In the genomic region with DNA sequence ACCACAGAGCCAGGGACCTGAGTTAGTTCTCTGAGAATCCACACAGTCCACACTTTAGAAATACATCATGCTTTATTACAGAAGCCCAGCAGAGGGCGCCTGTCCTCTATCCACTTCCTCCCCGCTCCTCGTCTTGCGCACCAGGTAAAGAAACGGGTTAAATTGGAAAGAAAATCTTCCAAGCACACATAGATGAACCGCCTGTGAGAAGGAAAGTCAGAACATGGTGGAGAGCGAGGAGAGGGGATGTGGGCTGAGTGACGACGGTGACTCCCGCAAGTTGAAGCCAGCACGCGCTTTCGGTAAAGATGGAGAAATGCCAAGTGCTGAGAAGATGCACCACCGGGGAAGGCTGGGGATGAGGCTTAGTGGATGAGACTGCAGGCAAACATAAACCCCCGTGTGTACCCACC, we compare ENCODE assay signal across 9 mouse cellular contexts. TPM values are rescaled to one million over a fixed set of nuclear protein-coding genes. Genes with fewer than 3 reads are reported as not detected.
DNase-seq lines count a peak whose midpoint lies in the region; ATAC-seq lines count a peak whose summit lies in the region.
"Had no signal": no experiment of that assay in that cellular context is flagged by ENCODE, and none has a peak within 500 bp of the region (broad histone marks: within the 10 kb centered on the region; RNA-seq: fewer than 3 reads in every experiment).

No protein-coding gene starts in this region.

- 3% methylated on average over 15 of the region's 15 CpGs for WGBS in limb, embryonic 11.5 days
- under 1% methylated on average over 15 of the region's 15 CpGs for WGBS in midbrain, embryonic 15.5 days

- no peaks in the 10 kb centered on the region for H3K9me3 ChIP-seq in limb, embryonic 11.5 days (ENCODE audit: control insufficient read depth, low read length)
- H3K9me3 ChIP-seq in midbrain, embryonic 15.5 days: no peaks in the 10 kb centered on the region

- peak overlapping the region; percentile 16 for H3K4me3 ChIP-seq in limb, embryonic 11.5 days (ENCODE audit: low read depth, low read length)
- H3K4me3 ChIP-seq in midbrain, embryonic 15.5 days: peak overlapping the region; percentile 43
- H3K4me3 ChIP-seq: erythroblast, embryonic 14.5 days had no signal

- H3K36me3 ChIP-seq in limb, embryonic 11.5 days (ENCODE audit: control insufficient read depth, insufficient read depth, low read length): no peaks in the 10 kb centered on the region
- no peaks in the 10 kb centered on the region for H3K36me3 ChIP-seq in midbrain, embryonic 15.5 days (replicated peaks)
- no peaks in the 10 kb centered on the region for H3K36me3 ChIP-seq in splenic B cell, adult 2 months (ENCODE audit: control insufficient read depth, insufficient read depth, low read length, poor library complexity, severe bottlenecking)

- DNase-seq in 3134 (ENCODE audit: extremely low read depth, insufficient read length, low spot score): peak; percentile 58
- peak; percentile 72 for DNase-seq in adrenal gland, adult 2 months
- peak; percentile 59 for DNase-seq in embryo, embryonic 11.5 days (ENCODE audit: low read depth, low spot score)
- DNase-seq in kidney, adult 18-20 months: peak; percentile 74
- DNase-seq in limb, embryonic 11.5 days (ENCODE audit: low spot score): peak; percentile 81
- DNase-seq in splenic B cell, adult 2 months (ENCODE audit: low read depth, low spot score): peak; percentile 73

- ATAC-seq in granulocyte monocyte progenitor cell, adult 5-6 weeks (replicated peaks; ENCODE audit: poor library complexity, severe bottlenecking): peak; percentile 66
- no peak for ATAC-seq in limb, embryonic 11.5 days (ENCODE audit: insufficient number of reproducible peaks, low FRiP score, low TSS enrichment, low read depth)
- ATAC-seq in midbrain, embryonic 15.5 days (replicated peaks): peak; percentile 81

- no peaks in the 10 kb centered on the region for H3K4me1 ChIP-seq in limb, embryonic 11.5 days (ENCODE audit: control insufficient read depth, insufficient read depth, low read length)
- no peaks in the 10 kb centered on the region for H3K4me1 ChIP-seq in midbrain, embryonic 15.5 days

- no peak overlapping the region for H3K9ac ChIP-seq in limb, embryonic 11.5 days (ENCODE audit: low read length)
- peak overlapping the region; percentile 46 for H3K9ac ChIP-seq in midbrain, embryonic 15.5 days

- H3K4me2 ChIP-seq in limb, embryonic 11.5 days (ENCODE audit: low read depth, severe bottlenecking): peak overlapping the region; percentile 57
- H3K4me2 ChIP-seq in midbrain, embryonic 15.5 days: peak overlapping the region; percentile 74

- no peak overlapping the region for H3K27ac ChIP-seq in limb, embryonic 11.5 days (replicated peaks; ENCODE audit: low read depth, low read length)
- peak overlapping the region; percentile 63 for H3K27ac ChIP-seq in midbrain, embryonic 15.5 days

- peaks cover 4% of the 10 kb centered on the region; the same call in 1 of the 2 replicates for H3K27me3 ChIP-seq in limb, embryonic 11.5 days (ENCODE audit: control insufficient read depth, insufficient read depth, low read length)
- H3K27me3 ChIP-seq in midbrain, embryonic 15.5 days (replicated peaks): peaks cover 8% of the 10 kb centered on the region
- no peaks in the 10 kb centered on the region for H3K27me3 ChIP-seq in splenic B cell, adult 2 months (ENCODE audit: control insufficient read depth, insufficient read depth, low read length, poor library complexity, severe bottlenecking)

RNA-seq across cellular contexts. Expression of gene Mucl3, which starts 7.8 kb away (rescaled TPM):
- not detected for total RNA-seq in adrenal gland, adult 2 months (2021)
- 0.18 TPM in 1 of 2 replicates, not detected in the other for polyA plus RNA-seq in adrenal gland, adult 2 months (2012; rRNA removed)
- total RNA-seq in granulocyte monocyte progenitor cell, adult 5-6 weeks (2014; fragmentation: Nextera tagmentation): not detected in 2 replicates
- total RNA-seq in granulocyte monocyte progenitor cell, adult 5-6 weeks (2017): not detected in 2 replicates
- polyA plus RNA-seq in limb, embryonic 11.5 days (2014; fragmentation: Nextera tagmentation; extraction: Ambion mirVana): not detected in 2 replicates
- not detected in 2 replicates for polyA plus RNA-seq in midbrain, embryonic 15.5 days (2015; fragmentation: Nextera tagmentation; extraction: Ambion mirVana)
- polyA plus RNA-seq: erythroblast, embryonic 14.5 days had no signal

RNA-seq across cellular contexts. Expression of gene Gm9573, which starts 9.3 kb away (rescaled TPM):
- total RNA-seq in adrenal gland, adult 2 months (2021): not detected
- not detected in 2 replicates for polyA plus RNA-seq in adrenal gland, adult 2 months (2012; rRNA removed)
- not detected in 2 replicates for total RNA-seq in granulocyte monocyte progenitor cell, adult 5-6 weeks (2014; fragmentation: Nextera tagmentation)
- total RNA-seq in granulocyte monocyte progenitor cell, adult 5-6 weeks (2017): not detected in 2 replicates
- not detected in 2 replicates for polyA plus RNA-seq in limb, embryonic 11.5 days (2014; fragmentation: Nextera tagmentation; extraction: Ambion mirVana)
- not detected in 2 replicates for polyA plus RNA-seq in midbrain, embryonic 15.5 days (2015; fragmentation: Nextera tagmentation; extraction: Ambion mirVana)
- polyA plus RNA-seq: erythroblast, embryonic 14.5 days had no signal

RNA-seq across cellular contexts. Expression of gene Vars2, which starts 31.7 kb away (rescaled TPM):
- 10 to 100 TPM; 36.4 to 38.6 TPM for total RNA-seq in adrenal gland, adult 2 months (2021)
- polyA plus RNA-seq in adrenal gland, adult 2 months (2012; rRNA removed): 75.5 and 77.3 TPM in 2 replicates
- total RNA-seq in granulocyte monocyte progenitor cell, adult 5-6 weeks (2014; fragmentation: Nextera tagmentation): 7.3 and 30.1 TPM in 2 replicates
- total RNA-seq in granulocyte monocyte progenitor cell, adult 5-6 weeks (2017): 7.8 and 16.2 TPM in 2 replicates
- 17.6 and 17.9 TPM in 2 replicates for polyA plus RNA-seq in limb, embryonic 11.5 days (2014; fragmentation: Nextera tagmentation; extraction: Ambion mirVana)
- polyA plus RNA-seq in midbrain, embryonic 15.5 days (2015; fragmentation: Nextera tagmentation; extraction: Ambion mirVana): 16.3 and 16.5 TPM in 2 replicates

RNA-seq across cellular contexts. Expression of gene Sfta2, which starts 34.4 kb away (rescaled TPM):
- total RNA-seq in adrenal gland, adult 2 months (2021): not detected
- polyA plus RNA-seq in adrenal gland, adult 2 months (2012; rRNA removed): not detected in 2 replicates
- not detected in 2 replicates for total RNA-seq in granulocyte monocyte progenitor cell, adult 5-6 weeks (2014; fragmentation: Nextera tagmentation)
- total RNA-seq in granulocyte monocyte progenitor cell, adult 5-6 weeks (2017): not detected in 2 replicates
- polyA plus RNA-seq in limb, embryonic 11.5 days (2014; fragmentation: Nextera tagmentation; extraction: Ambion mirVana): not detected in 2 replicates
- not detected in 2 replicates for polyA plus RNA-seq in midbrain, embryonic 15.5 days (2015; fragmentation: Nextera tagmentation; extraction: Ambion mirVana)
- polyA plus RNA-seq: erythroblast, embryonic 14.5 days had no signal

RNA-seq across cellular contexts. Expression of gene Gtf2h4, which starts 37.8 kb away (rescaled TPM):
- 10 to 100 TPM; 18.6 to 25.3 TPM for total RNA-seq in adrenal gland, adult 2 months (2021)
- 22.5 and 23.4 TPM in 2 replicates for polyA plus RNA-seq in adrenal gland, adult 2 months (2012; rRNA removed)
- 20.3 and 41.9 TPM in 2 replicates for total RNA-seq in granulocyte monocyte progenitor cell, adult 5-6 weeks (2014; fragmentation: Nextera tagmentation)
- total RNA-seq in granulocyte monocyte progenitor cell, adult 5-6 weeks (2017): 32.6 and 40.4 TPM in 2 replicates
- 56.7 and 57.0 TPM in 2 replicates for polyA plus RNA-seq in limb, embryonic 11.5 days (2014; fragmentation: Nextera tagmentation; extraction: Ambion mirVana)
- polyA plus RNA-seq in midbrain, embryonic 15.5 days (2015; fragmentation: Nextera tagmentation; extraction: Ambion mirVana): 27.6 and 29.5 TPM in 2 replicates
